Mouse (Mus musculus): ENCODE measurements around the gene Gm26566. TPM values are rescaled to one million over a fixed set of nuclear protein-coding genes. Genes with fewer than 3 reads are reported as not detected.
A peak's percentile ranks its signal among the peaks of the same experiment; 100 is the strongest.
"Not testable (repeated sequence)": the region's sequence is repeated elsewhere in the genome, so short reads cannot be mapped to it uniquely, and the experiment has no call there.

The Gm26566 gene
- total and polyA plus RNA-seq, 2 experiments from 2014 or later = 1.5 to 2.2 TPM

DNA sequence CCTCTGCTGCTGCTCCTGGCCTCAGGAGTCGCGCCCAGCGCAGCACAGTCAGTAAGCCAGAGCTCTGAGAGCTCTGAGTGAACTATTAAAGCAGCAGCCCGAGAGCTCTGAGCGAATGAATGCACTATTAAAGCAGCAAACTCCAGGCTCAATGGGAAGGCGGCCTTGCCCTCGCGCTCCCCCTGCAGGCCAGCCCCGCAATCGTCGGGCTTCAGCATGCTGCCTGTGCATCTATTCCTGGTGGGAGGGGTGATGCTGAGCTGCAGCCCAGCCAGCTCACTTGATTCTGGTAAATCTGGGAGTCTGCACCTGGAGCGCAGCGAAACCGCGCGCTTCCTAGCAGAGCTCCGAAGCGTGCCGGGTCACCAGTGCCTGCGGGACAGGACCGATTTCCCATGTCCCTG is 36.0 kb downstream of the Gm26566 start:
- TF ChIP-seq CTCF (IDR thresholded peaks at IDR 0.05; ENCODE audit: low read depth) = peak; percentile 81
- 0% methylated on average over 19 of the region's 21 CpGs for WGBS
- peak overlapping the region; percentile 78; the same call in 1 of the 2 replicates for H3K27ac ChIP-seq

DNA sequence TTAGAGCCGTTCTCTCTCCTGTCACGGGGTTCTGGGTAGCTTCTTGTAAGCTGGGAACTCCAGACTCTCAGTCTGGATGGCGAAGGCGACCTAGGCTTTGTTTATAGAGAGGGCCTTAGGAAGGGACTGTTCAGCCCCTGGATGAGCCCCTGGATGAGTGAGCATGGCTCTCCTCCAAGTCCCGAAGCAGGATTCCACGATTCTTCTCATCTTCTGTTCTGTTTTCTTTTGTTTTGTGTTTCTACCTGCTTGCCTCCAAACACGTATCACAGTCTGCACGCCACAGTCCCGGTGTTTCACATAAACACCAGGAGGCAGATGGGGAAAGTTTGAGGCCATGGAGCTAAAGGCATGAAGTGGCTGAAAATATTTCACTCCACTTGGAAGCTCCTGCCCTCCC is 37.1 kb downstream of the Gm26566 start:
- not testable (repeated sequence) for H3K27ac ChIP-seq; H3K4me2 ChIP-seq (ENCODE audit: low read depth, low read length); H3K9ac ChIP-seq (replicated peaks; ENCODE audit: low read length); ATAC-seq; H3K36me3 ChIP-seq (ENCODE audit: insufficient read depth, low read length); DNase-seq (ENCODE audit: low spot score); H3K4me1 ChIP-seq (ENCODE audit: insufficient read depth, low read length); H3K4me3 ChIP-seq (ENCODE audit: low read length); H3K27me3 ChIP-seq (ENCODE audit: insufficient read depth, low read length); H3K9me3 ChIP-seq (ENCODE audit: low read length)
- 89% methylated on average over 9 of the region's 9 CpGs for WGBS

More for the DNA sequence above, 36.0 kb downstream of the Gm26566 start:
- peak; percentile 92 for DNase-seq (ENCODE audit: low spot score)
- peak; percentile 100 for ATAC-seq
- H3K9me3 ChIP-seq (ENCODE audit: low read length); H3K27me3 ChIP-seq (ENCODE audit: insufficient read depth, low read length); H3K4me1 ChIP-seq (ENCODE audit: insufficient read depth, low read length); H3K36me3 ChIP-seq (ENCODE audit: insufficient read depth, low read length); H3K9ac ChIP-seq (replicated peaks; ENCODE audit: low read length): not testable (repeated sequence)
- Histone ChIP-seq H3K4me3 (ENCODE audit: low read length) (peak overlapping the region; percentile 41), H3K4me2 (ENCODE audit: low read depth, low read length) (peak overlapping the region; percentile 63)

DNA sequence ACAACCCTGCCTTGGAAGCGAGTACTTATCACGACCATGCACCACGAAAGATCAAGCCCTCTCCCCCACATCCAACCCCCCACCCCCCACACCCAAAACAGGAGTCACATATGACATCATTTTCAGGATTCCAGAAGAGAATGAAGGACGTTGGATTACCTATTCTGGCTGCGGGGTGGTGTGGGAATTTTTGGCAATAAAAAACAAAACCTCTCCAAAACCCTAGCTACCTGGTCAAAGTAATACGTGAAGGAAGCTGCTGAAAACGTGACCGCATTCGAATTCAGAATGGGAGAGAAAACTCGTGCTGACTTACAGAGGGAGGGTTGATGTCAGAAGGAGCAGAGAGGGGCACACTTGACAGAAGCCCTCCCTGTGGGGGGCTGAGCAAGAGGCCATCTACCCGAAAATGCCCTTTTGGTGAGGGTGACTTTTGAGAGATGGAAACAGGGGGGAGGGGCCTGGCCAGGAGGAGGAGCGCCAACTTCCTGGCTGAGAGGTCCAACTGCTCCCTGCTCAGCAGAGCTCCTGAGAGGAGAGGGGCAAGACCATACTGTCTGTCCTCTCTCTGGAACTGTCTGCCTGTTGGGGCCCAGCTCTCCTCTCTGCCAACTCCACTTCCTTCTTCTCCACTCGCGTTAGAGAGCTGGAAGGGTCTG is 38.1 kb downstream of the Gm26566 start, which contains the start of gene Gm13283:
TSS of gene Gm13283 (plus strand) at position 510 of the 659 bp plus-strand sequence.
- not testable (repeated sequence) for H3K9me3 ChIP-seq (ENCODE audit: low read length); DNase-seq (ENCODE audit: low spot score); H3K27ac ChIP-seq; H3K9ac ChIP-seq (replicated peaks; ENCODE audit: low read length); H3K4me1 ChIP-seq (ENCODE audit: insufficient read depth, low read length); H3K36me3 ChIP-seq (ENCODE audit: insufficient read depth, low read length); ATAC-seq; H3K27me3 ChIP-seq (ENCODE audit: insufficient read depth, low read length)
- peak within 1 kb of the TSS; percentile 50 for H3K4me2 ChIP-seq (ENCODE audit: low read depth, low read length)
- 23% methylated on average over 6 of the region's 14 CpGs for WGBS
- H3K4me3 ChIP-seq (ENCODE audit: low read length) = peak within 1 kb of the TSS; percentile 25

DNA sequence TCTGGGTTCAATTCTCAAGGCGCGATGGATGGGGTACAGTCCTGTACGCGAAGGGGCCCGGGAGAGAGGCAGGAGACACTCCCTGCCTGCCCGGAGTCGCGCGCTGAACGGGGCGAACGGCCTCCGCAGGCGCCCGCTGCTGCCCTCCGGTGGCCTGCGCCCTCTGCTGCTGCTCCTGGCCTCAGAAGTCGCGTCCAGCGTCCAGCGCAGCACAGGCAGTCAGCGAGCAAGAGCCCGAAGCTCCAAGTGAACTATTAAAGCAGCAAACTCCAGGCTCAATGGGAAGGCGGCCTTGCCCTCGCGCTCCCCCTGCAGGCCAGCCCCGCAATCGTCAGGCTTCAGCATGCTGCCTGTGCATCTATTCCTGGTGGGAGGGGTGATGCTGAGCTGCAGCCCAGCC is 38.8 kb downstream of the Gm26566 start:
- peak; percentile 75 for DNase-seq (ENCODE audit: low spot score)
- Histone ChIP-seq H3K4me2 (ENCODE audit: low read depth, low read length) (peak overlapping the region; percentile 50), H3K4me3 (ENCODE audit: low read length) (peak overlapping the region; percentile 25)
- TF ChIP-seq CTCF (IDR thresholded peaks at IDR 0.05; ENCODE audit: low read depth) = peak; percentile 66
- H3K4me1 ChIP-seq (ENCODE audit: insufficient read depth, low read length); H3K36me3 ChIP-seq (ENCODE audit: insufficient read depth, low read length); ATAC-seq; H3K9ac ChIP-seq (replicated peaks; ENCODE audit: low read length); H3K27ac ChIP-seq; H3K9me3 ChIP-seq (ENCODE audit: low read length); H3K27me3 ChIP-seq (ENCODE audit: insufficient read depth, low read length): not testable (repeated sequence)
- WGBS = 0% methylated on average over 21 of the region's 28 CpGs

DNA sequence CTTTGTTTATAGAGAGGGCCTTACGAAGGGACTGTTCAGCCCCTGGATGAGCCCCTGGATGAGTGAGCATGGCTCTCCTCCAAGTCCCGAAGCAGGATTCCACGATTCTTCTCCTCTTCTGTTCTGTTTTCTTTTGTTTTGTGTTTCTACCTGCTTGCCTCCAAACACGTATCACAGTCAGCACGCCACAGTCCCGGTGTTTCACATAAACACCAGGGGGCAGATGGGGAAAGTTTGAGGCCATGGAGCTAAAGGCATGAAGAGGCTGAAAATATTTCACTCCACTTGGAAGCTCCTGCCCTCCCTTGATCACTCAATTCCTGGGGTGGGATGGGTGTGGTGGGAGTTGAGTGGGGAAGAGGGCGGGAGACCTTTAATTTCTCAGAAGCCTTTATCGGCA is 40.2 kb downstream of the Gm26566 start:
- WGBS = 69% methylated on average over 6 of the region's 8 CpGs

DNA sequence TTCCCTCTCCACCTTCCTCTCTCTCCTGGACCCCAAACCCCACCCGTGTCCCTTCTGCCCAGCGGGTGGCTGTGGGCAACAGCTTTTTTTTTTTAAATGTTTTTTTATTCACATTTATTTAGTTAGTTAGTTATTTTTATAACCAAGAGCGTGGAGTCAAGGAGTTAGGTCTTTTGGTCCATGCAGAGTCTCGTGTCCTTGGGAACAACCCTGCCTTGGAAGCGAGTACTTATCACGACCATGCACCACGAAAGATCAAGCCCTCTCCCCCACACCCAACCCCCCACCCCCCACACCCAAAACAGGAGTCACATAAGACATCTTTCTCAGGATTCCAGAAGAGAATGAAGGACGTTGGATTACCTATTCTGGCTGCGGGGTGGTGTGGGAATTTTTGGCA is 40.7 kb downstream of the Gm26566 start:
- H3K27ac ChIP-seq; H3K27me3 ChIP-seq (ENCODE audit: insufficient read depth, low read length); DNase-seq (ENCODE audit: low spot score); H3K4me2 ChIP-seq (ENCODE audit: low read depth, low read length); H3K9ac ChIP-seq (replicated peaks; ENCODE audit: low read length); H3K9me3 ChIP-seq (ENCODE audit: low read length); H3K4me3 ChIP-seq (ENCODE audit: low read length); ATAC-seq; H3K4me1 ChIP-seq (ENCODE audit: insufficient read depth, low read length); H3K36me3 ChIP-seq (ENCODE audit: insufficient read depth, low read length): not testable (repeated sequence)
- WGBS = 58% methylated on average over 9 of the region's 9 CpGs

More for the DNA sequence above, 40.2 kb downstream of the Gm26566 start:
- H3K4me2 ChIP-seq (ENCODE audit: low read depth, low read length); DNase-seq (ENCODE audit: low spot score); H3K9ac ChIP-seq (replicated peaks; ENCODE audit: low read length); H3K27me3 ChIP-seq (ENCODE audit: insufficient read depth, low read length); H3K9me3 ChIP-seq (ENCODE audit: low read length); H3K36me3 ChIP-seq (ENCODE audit: insufficient read depth, low read length); H3K27ac ChIP-seq; H3K4me1 ChIP-seq (ENCODE audit: insufficient read depth, low read length); ATAC-seq; H3K4me3 ChIP-seq (ENCODE audit: low read length): not testable (repeated sequence)

DNA sequence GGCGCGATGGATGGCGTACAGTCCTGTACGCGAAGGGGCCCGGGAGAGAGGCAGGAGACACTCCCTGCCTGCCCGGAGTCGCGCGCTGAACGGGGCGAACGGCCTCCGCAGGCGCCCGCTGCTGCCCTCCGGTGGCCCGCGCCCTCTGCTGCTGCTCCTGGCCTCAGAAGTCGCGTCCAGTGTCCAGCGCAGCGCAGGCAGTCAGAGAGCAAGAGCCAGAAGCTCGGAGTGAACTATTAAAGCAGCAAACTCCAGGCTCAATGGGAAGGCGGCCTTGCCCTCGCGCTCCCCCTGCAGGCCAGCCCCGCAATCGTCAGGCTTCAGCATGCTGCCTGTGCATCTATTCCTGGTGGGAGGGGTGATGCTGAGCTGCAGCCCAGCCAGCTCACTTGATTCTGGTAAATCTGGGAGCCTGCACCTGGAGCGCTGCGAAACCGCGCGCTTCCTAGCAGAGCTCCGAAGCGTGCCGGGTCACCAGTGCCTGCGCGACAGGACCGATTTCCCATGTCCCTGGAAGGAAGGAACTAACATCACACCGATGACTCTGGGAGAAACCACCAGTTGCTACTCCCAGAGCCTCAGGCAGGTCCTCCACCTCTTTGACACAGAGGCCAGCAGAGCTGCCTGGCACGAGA is 41.9 kb downstream of the Gm26566 start:
- peak overlapping the region; percentile 25 for H3K4me3 ChIP-seq (ENCODE audit: low read length)
- H3K27ac ChIP-seq; H3K4me1 ChIP-seq (ENCODE audit: insufficient read depth, low read length); H3K9ac ChIP-seq (replicated peaks; ENCODE audit: low read length); H3K36me3 ChIP-seq (ENCODE audit: insufficient read depth, low read length); H3K27me3 ChIP-seq (ENCODE audit: insufficient read depth, low read length); ATAC-seq; H3K9me3 ChIP-seq (ENCODE audit: low read length): not testable (repeated sequence)
- DNase-seq (ENCODE audit: low spot score) = peak; percentile 70
- peak; percentile 68 for TF ChIP-seq CTCF (IDR thresholded peaks at IDR 0.05; ENCODE audit: low read depth)
- 4% methylated on average over 21 of the region's 42 CpGs for WGBS
- H3K4me2 ChIP-seq (ENCODE audit: low read depth, low read length) = peak overlapping the region; percentile 48; the same call in 1 of the 2 replicates

Other genes with a start within 250 kb of the Gm26566 start
Only the 30 nearest of the 32 such genes appear.
- not detected in 2 replicates for gene Ifna14, start 150.0 kb upstream of the Gm26566 start, total RNA-seq (2014; rRNA removed)
- not detected in 2 replicates for gene Ifna14, start 150.0 kb upstream of the Gm26566 start, polyA plus RNA-seq (2015; fragmentation: Nextera tagmentation; extraction: Ambion mirVana)
- not detected in 2 replicates for gene Ifna9, start 129.4 kb upstream of the Gm26566 start, total RNA-seq (2014; rRNA removed)
- not detected in 2 replicates for gene Ifna9, start 129.4 kb upstream of the Gm26566 start, polyA plus RNA-seq (2015; fragmentation: Nextera tagmentation; extraction: Ambion mirVana)
- gene Ifna12, start 118.4 kb upstream of the Gm26566 start, total RNA-seq (2014; rRNA removed) = not detected in 2 replicates
- gene Ifna12, start 118.4 kb upstream of the Gm26566 start, polyA plus RNA-seq (2015; fragmentation: Nextera tagmentation; extraction: Ambion mirVana) = not detected in 2 replicates
- gene C87499, start 87.4 kb upstream of the Gm26566 start, total RNA-seq (2014; rRNA removed) = not detected in 2 replicates
- not detected in 2 replicates for gene C87499, start 87.4 kb upstream of the Gm26566 start, polyA plus RNA-seq (2015; fragmentation: Nextera tagmentation; extraction: Ambion mirVana)
- gene Ifna13, start 77.3 kb upstream of the Gm26566 start, total RNA-seq (2014; rRNA removed) = not detected in 2 replicates
- gene Ifna13, start 77.3 kb upstream of the Gm26566 start, polyA plus RNA-seq (2015; fragmentation: Nextera tagmentation; extraction: Ambion mirVana) = not detected in 2 replicates
- gene Ifna16, start 44.9 kb upstream of the Gm26566 start, total RNA-seq (2014; rRNA removed) = not detected in 2 replicates
- gene Ifna16, start 44.9 kb upstream of the Gm26566 start, polyA plus RNA-seq (2015; fragmentation: Nextera tagmentation; extraction: Ambion mirVana) = not detected in 2 replicates
- not detected in 2 replicates for gene Ifna2, start 37.9 kb upstream of the Gm26566 start, total RNA-seq (2014; rRNA removed)
- gene Ifna2, start 37.9 kb upstream of the Gm26566 start, polyA plus RNA-seq (2015; fragmentation: Nextera tagmentation; extraction: Ambion mirVana) = not detected in 2 replicates
- gene Ifnab, start 30.4 kb upstream of the Gm26566 start, total RNA-seq (2014; rRNA removed) = not detected in 2 replicates
- gene Ifnab, start 30.4 kb upstream of the Gm26566 start, polyA plus RNA-seq (2015; fragmentation: Nextera tagmentation; extraction: Ambion mirVana) = not detected in 2 replicates
- gene Klhl9, start 660 bp downstream of the Gm26566 start, total RNA-seq (2014; rRNA removed) = 140 TPM in 2 replicates
- 73.1 and 78.8 TPM in 2 replicates for gene Klhl9, start 660 bp downstream of the Gm26566 start, polyA plus RNA-seq (2015; fragmentation: Nextera tagmentation; extraction: Ambion mirVana)
- gene Gm13271, start 33.1 kb downstream of the Gm26566 start, total RNA-seq (2014; rRNA removed) = not detected in 2 replicates
- gene Gm13271, start 33.1 kb downstream of the Gm26566 start, polyA plus RNA-seq (2015; fragmentation: Nextera tagmentation; extraction: Ambion mirVana) = not detected in 2 replicates
- gene Gm13283, start 38.3 kb downstream of the Gm26566 start, total RNA-seq (2014; rRNA removed) = not detected in 2 replicates
- gene Gm13283, start 38.3 kb downstream of the Gm26566 start, polyA plus RNA-seq (2015; fragmentation: Nextera tagmentation; extraction: Ambion mirVana) = not detected in 2 replicates
- gene Gm13290, start 52.0 kb downstream of the Gm26566 start, total RNA-seq (2014; rRNA removed) = not detected in 2 replicates
- not detected in 2 replicates for gene Gm13290, start 52.0 kb downstream of the Gm26566 start, polyA plus RNA-seq (2015; fragmentation: Nextera tagmentation; extraction: Ambion mirVana)
- not detected in 2 replicates for gene Gm13289, start 55.1 kb downstream of the Gm26566 start, total RNA-seq (2014; rRNA removed)
- gene Gm13289, start 55.1 kb downstream of the Gm26566 start, polyA plus RNA-seq (2015; fragmentation: Nextera tagmentation; extraction: Ambion mirVana) = not detected in 2 replicates
- gene Gm13272, start 58.0 kb downstream of the Gm26566 start, total RNA-seq (2014; rRNA removed) = not detected in 2 replicates
- gene Gm13272, start 58.0 kb downstream of the Gm26566 start, polyA plus RNA-seq (2015; fragmentation: Nextera tagmentation; extraction: Ambion mirVana) = not detected in 2 replicates
- gene Ifnz, start 60.3 kb downstream of the Gm26566 start, total RNA-seq (2014; rRNA removed) = not detected in 2 replicates
- not detected in 2 replicates for gene Ifnz, start 60.3 kb downstream of the Gm26566 start, polyA plus RNA-seq (2015; fragmentation: Nextera tagmentation; extraction: Ambion mirVana)
- not detected in 2 replicates for gene Gm13276, start 63.9 kb downstream of the Gm26566 start, total RNA-seq (2014; rRNA removed)
- not detected in 2 replicates for gene Gm13276, start 63.9 kb downstream of the Gm26566 start, polyA plus RNA-seq (2015; fragmentation: Nextera tagmentation; extraction: Ambion mirVana)
- not detected in 2 replicates for gene Gm13277, start 66.8 kb downstream of the Gm26566 start, total RNA-seq (2014; rRNA removed)
- not detected in 2 replicates for gene Gm13277, start 66.8 kb downstream of the Gm26566 start, polyA plus RNA-seq (2015; fragmentation: Nextera tagmentation; extraction: Ambion mirVana)
- gene Gm13278, start 69.7 kb downstream of the Gm26566 start, total RNA-seq (2014; rRNA removed) = not detected in 2 replicates
- not detected in 2 replicates for gene Gm13278, start 69.7 kb downstream of the Gm26566 start, polyA plus RNA-seq (2015; fragmentation: Nextera tagmentation; extraction: Ambion mirVana)
- gene Gm13275, start 72.7 kb downstream of the Gm26566 start, total RNA-seq (2014; rRNA removed) = not detected in 2 replicates
- gene Gm13275, start 72.7 kb downstream of the Gm26566 start, polyA plus RNA-seq (2015; fragmentation: Nextera tagmentation; extraction: Ambion mirVana) = not detected in 2 replicates
- not detected in 2 replicates for gene Gm13279, start 75.6 kb downstream of the Gm26566 start, total RNA-seq (2014; rRNA removed)
- gene Gm13279, start 75.6 kb downstream of the Gm26566 start, polyA plus RNA-seq (2015; fragmentation: Nextera tagmentation; extraction: Ambion mirVana) = not detected in 2 replicates
- gene Gm13285, start 77.9 kb downstream of the Gm26566 start, total RNA-seq (2014; rRNA removed) = not detected in 2 replicates
- gene Gm13285, start 77.9 kb downstream of the Gm26566 start, polyA plus RNA-seq (2015; fragmentation: Nextera tagmentation; extraction: Ambion mirVana) = 0.14 TPM in 1 of 2 replicates, not detected in the other
- not detected in 2 replicates for gene Gm13287, start 81.4 kb downstream of the Gm26566 start, total RNA-seq (2014; rRNA removed)
- not detected in 2 replicates for gene Gm13287, start 81.4 kb downstream of the Gm26566 start, polyA plus RNA-seq (2015; fragmentation: Nextera tagmentation; extraction: Ambion mirVana)
- not detected in 2 replicates for gene Gm13288, start 83.7 kb downstream of the Gm26566 start, total RNA-seq (2014; rRNA removed)
- not detected in 2 replicates for gene Gm13288, start 83.7 kb downstream of the Gm26566 start, polyA plus RNA-seq (2015; fragmentation: Nextera tagmentation; extraction: Ambion mirVana)
- gene Ifna7, start 94.4 kb downstream of the Gm26566 start, total RNA-seq (2014; rRNA removed) = not detected in 2 replicates
- not detected in 2 replicates for gene Ifna7, start 94.4 kb downstream of the Gm26566 start, polyA plus RNA-seq (2015; fragmentation: Nextera tagmentation; extraction: Ambion mirVana)
- not detected in 2 replicates for gene Ifna11, start 98.2 kb downstream of the Gm26566 start, total RNA-seq (2014; rRNA removed)
- gene Ifna11, start 98.2 kb downstream of the Gm26566 start, polyA plus RNA-seq (2015; fragmentation: Nextera tagmentation; extraction: Ambion mirVana) = not detected in 2 replicates
- gene Ifna6, start 105.6 kb downstream of the Gm26566 start, total RNA-seq (2014; rRNA removed) = not detected in 2 replicates
- gene Ifna6, start 105.6 kb downstream of the Gm26566 start, polyA plus RNA-seq (2015; fragmentation: Nextera tagmentation; extraction: Ambion mirVana) = not detected in 2 replicates
- gene Ifna5, start 113.7 kb downstream of the Gm26566 start, total RNA-seq (2014; rRNA removed) = not detected in 2 replicates
- not detected in 2 replicates for gene Ifna5, start 113.7 kb downstream of the Gm26566 start, polyA plus RNA-seq (2015; fragmentation: Nextera tagmentation; extraction: Ambion mirVana)
- gene Ifna4, start 120.1 kb downstream of the Gm26566 start, total RNA-seq (2014; rRNA removed) = not detected in 2 replicates
- gene Ifna4, start 120.1 kb downstream of the Gm26566 start, polyA plus RNA-seq (2015; fragmentation: Nextera tagmentation; extraction: Ambion mirVana) = not detected in 2 replicates
- not detected in 2 replicates for gene Ifna1, start 128.3 kb downstream of the Gm26566 start, total RNA-seq (2014; rRNA removed)
- gene Ifna1, start 128.3 kb downstream of the Gm26566 start, polyA plus RNA-seq (2015; fragmentation: Nextera tagmentation; extraction: Ambion mirVana) = not detected in 2 replicates
- gene Ifne, start 158.4 kb downstream of the Gm26566 start, total RNA-seq (2014; rRNA removed) = not detected in 2 replicates
- not detected in 2 replicates for gene Ifne, start 158.4 kb downstream of the Gm26566 start, polyA plus RNA-seq (2015; fragmentation: Nextera tagmentation; extraction: Ambion mirVana)